Mouse (Mus musculus) bone marrow, adult 2 months (tissue): ENCODE results near the gene Prl3d2. TPM values are rescaled to one million over a fixed set of nuclear protein-coding genes. Genes with fewer than 3 reads are reported as not detected.
"Not testable (repeated sequence)": the region's sequence is repeated elsewhere in the genome, so short reads cannot be mapped to it uniquely, and the experiment has no call there.

Experiments used
- H3K27ac ChIP-seq: fragments of 200-500 bp; 2 replicates; pipeline ENCODE4 v1.5.1; 2012; ENCODE audit warnings: low read depth, mild to moderate bottlenecking, control low read depth, inconsistent platforms, low read length; ENCODE audit not compliant: control insufficient read depth, poor library complexity, insufficient read depth
- H3K4me1 ChIP-seq: fragments of 200-500 bp; 2 replicates; pipeline ENCODE4 v1.6.1; 2011; ENCODE audit warnings: low read length; ENCODE audit not compliant: control insufficient read depth, insufficient read depth
- H3K4me3 ChIP-seq: fragments of 200-500 bp; replicated peaks from 2 replicates; pipeline ENCODE3; 2011; ENCODE audit warnings: mild to moderate bottlenecking, low read depth, low read length, control low read depth; ENCODE audit not compliant: control insufficient read depth
- CTCF ChIP-seq: fragments of 200-500 bp; IDR thresholded peaks from 2 replicates; pipeline ENCODE4 v1.5.1; 2011; ENCODE audit warnings: low read length, control low read depth; ENCODE audit not compliant: control insufficient read depth, insufficient read depth
- POLR2A ChIP-seq: fragments of 200-500 bp; IDR thresholded peaks from 2 replicates; pipeline ENCODE4 v1.6.1; 2011; ENCODE audit warnings: low read depth, mild to moderate bottlenecking, control low read depth, low read length, borderline replicate concordance; ENCODE audit not compliant: control insufficient read depth
- WGBS: fragments of 180-500 bp; shearing (Covaris S2); methylation state at CpG from one replicate; pipeline ENCODE4 v1.1.7; 2018; 5-methylcytosine and 5-hydroxymethylcytosine counted together
- polyA plus RNA-seq: library from polyadenylated mRNA; stranded (reverse); fragments of >200 nt; gene quantifications from 2 replicates; pipeline ENCODE4 v1.2.4, GENCODE M21; 2011; ENCODE audit warnings: low replicate concordance; ENCODE audit not compliant: missing spikeins, insufficient read depth, insufficient read length

Prl3d2 gene
- not detected in 2 replicates for polyA plus RNA-seq

GRCm38 (mm10) chr13:27121398-27121797 is at the start of gene Prl3d2:
Prl3d2 (plus strand) TSS chr13:27121698.
- 74% methylated on average over 4 of the region's 4 CpGs for WGBS
- not testable (repeated sequence) for H3K4me1 ChIP-seq, H3K27ac ChIP-seq, H3K4me3 ChIP-seq

- H3K27ac ChIP-seq, H3K4me1 ChIP-seq: not testable (repeated sequence)
- WGBS = 78% methylated on average over 5 of the region's 5 CpGs
Observed at GRCm38 (mm10) chr13:27093890-27094289, 27.6 kb upstream of the Prl3d2 start, which contains the start of gene Prl3d1. Prl3d1 (plus strand) TSS chr13:27094190.

GRCm38 (mm10) chr13:27148264-27148663 is 26.8 kb downstream of the Prl3d2 start:
- TF ChIP-seq POLR2A (no peak), CTCF (no peak)
- Histone ChIP-seq H3K4me3 (no peak overlapping the region), H3K4me1 (no peaks in the 10 kb centered on the region), H3K27ac (no peak overlapping the region)
- whole genome bisulfite sequencing = 50% methylated on average over 1 of the region's 1 CpGs

More at GRCm38 (mm10) chr13:27093890-27094289, 27.6 kb upstream of the Prl3d2 start, which contains the start of gene Prl3d1:
- not testable (repeated sequence) for H3K4me3 ChIP-seq

- H3K4me1 ChIP-seq, H3K4me3 ChIP-seq, H3K27ac ChIP-seq: not testable (repeated sequence)
- 73% methylated on average over 3 of the region's 3 CpGs for WGBS
Observed at GRCm38 (mm10) chr13:27156490-27156889, 35.0 kb downstream of the Prl3d2 start, which contains the start of gene Prl3d3. Prl3d3 (plus strand) TSS chr13:27156790.

Other genes with a start within 250 kb of the Prl3d2 start
- 2.1 TPM in 1 of 2 replicates, not detected in the other for gene Prl, start 64.1 kb upstream of the Prl3d2 start, polyA plus RNA-seq
- gene Prl3d1, start 27.5 kb upstream of the Prl3d2 start, polyA plus RNA-seq = not detected in 2 replicates
- gene Prl3d3, start 35.1 kb downstream of the Prl3d2 start, polyA plus RNA-seq = not detected in 2 replicates
- gene Prl3c1, start 75.0 kb downstream of the Prl3d2 start, polyA plus RNA-seq = not detected in 2 replicates
- gene Prl3b1, start 120.1 kb downstream of the Prl3d2 start, polyA plus RNA-seq = not detected in 2 replicates
- gene Prl3a1, start 137.7 kb downstream of the Prl3d2 start, polyA plus RNA-seq = 1.3 TPM in 1 of 2 replicates, not detected in the other
- not detected in 2 replicates for gene Prl6a1, start 190.9 kb downstream of the Prl3d2 start, polyA plus RNA-seq
- not detected in 2 replicates for gene Prl8a2, start 224.0 kb downstream of the Prl3d2 start, polyA plus RNA-seq